Mouse (Mus musculus): ENCODE measurements at regions not wholly inside any gene's neighbourhood (a gene's known extent, or its start where the extent isn't known, plus 50 kb on each side); places are given as distances from the start of the nearest gene placed in this dataset.

GRCm38 (mm10) chr2:143002874-143003273 is 60.0 kb upstream of the Snrpb2 start:
- Histone ChIP-seq H3K27me3 (ENCODE audit: control insufficient read depth, insufficient read depth, low read length) (no peaks in the 10 kb centered on the region), H3K4me1 (replicated peaks; ENCODE audit: control insufficient read depth in 2 of 2, insufficient read depth in 2 of 2, low read length in 1 of 2) (no peaks in the 10 kb centered on the region), H3K9me3 (ENCODE audit: control insufficient read depth, low read length) (no peaks in the 10 kb centered on the region), H3K27ac (no peak overlapping the region), H3K4me3 (ENCODE audit: insufficient read depth in 1 of 2, low read depth in 2 of 2, low read length in 2 of 2) (no peak overlapping the region), H3K36me3 (replicated peaks; ENCODE audit: control insufficient read depth, insufficient read depth, low read depth) (no peaks in the 10 kb centered on the region), H3K9ac (replicated peaks) (no peak overlapping the region), H3K4me2 (ENCODE audit: low read depth) (no peak overlapping the region)
- no peak for ATAC-seq (ENCODE audit: insufficient read depth)
- 75% methylated on average over 6 of the region's 6 CpGs for WGBS (ENCODE audit: insufficient replicate concordance)
- DNase-seq (ENCODE audit: low read depth in 3 of 3, low spot score in 3 of 3): no peak
- TF ChIP-seq EP300 (IDR thresholded peaks at IDR 0.05; ENCODE audit: low read depth) (no peak), CTCF (IDR thresholded peaks at IDR 0.05; ENCODE audit: low read depth) (no peak)

- no peak for ATAC-seq (ENCODE audit: insufficient read depth)
- TF ChIP-seq CTCF (IDR thresholded peaks at IDR 0.05; ENCODE audit: low read depth) (no peak), EP300 (IDR thresholded peaks at IDR 0.05; ENCODE audit: low read depth) (no peak)
- no peak overlapping the region for H3K4me3 ChIP-seq (ENCODE audit: insufficient read depth in 1 of 2, low read depth in 2 of 2, low read length in 2 of 2)
- H3K9ac ChIP-seq (replicated peaks): no peak overlapping the region
- no peaks in the 10 kb centered on the region for H3K9me3 ChIP-seq (ENCODE audit: control insufficient read depth, low read length)
- no peaks in the 10 kb centered on the region for H3K4me1 ChIP-seq (replicated peaks; ENCODE audit: control insufficient read depth in 2 of 2, insufficient read depth in 2 of 2, low read length in 1 of 2)
- no peak overlapping the region for H3K27ac ChIP-seq
- H3K36me3 ChIP-seq (replicated peaks; ENCODE audit: control insufficient read depth, insufficient read depth, low read depth): no peaks in the 10 kb centered on the region
- DNase-seq (ENCODE audit: low read depth in 3 of 3, low spot score in 3 of 3): no peak
- 60% methylated on average over 3 of the region's 3 CpGs for WGBS (ENCODE audit: insufficient replicate concordance)
- H3K27me3 ChIP-seq (ENCODE audit: control insufficient read depth, insufficient read depth, low read length): no peaks in the 10 kb centered on the region
- H3K4me2 ChIP-seq (ENCODE audit: low read depth): no peak overlapping the region
Measured at GRCm38 (mm10) chr2:143003341-143003740, 59.5 kb upstream of the Snrpb2 start.

- Histone ChIP-seq H3K9me3 (ENCODE audit: control insufficient read depth, low read length) (no peaks in the 10 kb centered on the region), H3K36me3 (replicated peaks; ENCODE audit: control insufficient read depth, insufficient read depth, low read depth) (no peaks in the 10 kb centered on the region), H3K27me3 (ENCODE audit: control insufficient read depth, insufficient read depth, low read length) (no peaks in the 10 kb centered on the region), H3K4me3 (ENCODE audit: insufficient read depth in 1 of 2, low read depth in 2 of 2, low read length in 2 of 2) (no peak overlapping the region), H3K4me2 (ENCODE audit: low read depth) (no peak overlapping the region), H3K9ac (replicated peaks) (no peak overlapping the region), H3K27ac (no peak overlapping the region), H3K4me1 (replicated peaks; ENCODE audit: control insufficient read depth in 2 of 2, insufficient read depth in 2 of 2, low read length in 1 of 2) (no peaks in the 10 kb centered on the region)
- TF ChIP-seq CTCF (IDR thresholded peaks at IDR 0.05; ENCODE audit: low read depth): peak; percentile 25; the same call in 1 of the 2 replicates
- TF ChIP-seq EP300 (IDR thresholded peaks at IDR 0.05; ENCODE audit: low read depth): no peak
- no peak for ATAC-seq (ENCODE audit: insufficient read depth)
- WGBS (ENCODE audit: insufficient replicate concordance): 47% methylated on average over 8 of the region's 8 CpGs
- DNase-seq (ENCODE audit: low read depth in 3 of 3, low spot score in 3 of 3): no peak
Measured at GRCm38 (mm10) chr2:143011380-143011779, 51.5 kb upstream of the Snrpb2 start.
